Mouse (Mus musculus) midbrain, embryonic 16.5 days (tissue): ENCODE results near the gene Poc1b. TPM values are rescaled to one million over a fixed set of nuclear protein-coding genes. Genes with fewer than 3 reads are reported as not detected.
A peak's percentile ranks its signal among the peaks of the same experiment; 100 is the strongest.
"Not testable (repeated sequence)": the region's sequence is repeated elsewhere in the genome, so short reads cannot be mapped to it uniquely, and the experiment has no call there.

Experiments used
- ATAC-seq: fragments of 200-750 bp; cut with Nextera tagmentation; 2 replicates; pipeline ENCODE4 v1.8.0; 2017; ENCODE audit warnings: moderate TSS enrichment
- H3K27ac ChIP-seq: fragments of 300-500 bp; sonication (generic); 2 replicates; pipeline ENCODE4 v1.5.1; 2014; ENCODE audit warnings: mild to moderate bottlenecking, low read length, mixed read lengths
- H3K27me3 ChIP-seq: fragments of 300-500 bp; sonication (generic); 2 replicates; pipeline ENCODE4 v1.6.1; 2014; ENCODE audit warnings: low read depth, low read length, mixed read lengths; ENCODE audit not compliant: control insufficient read depth, insufficient read depth
- H3K36me3 ChIP-seq: fragments of 300-500 bp; sonication (generic); 2 replicates; pipeline ENCODE4 v1.6.1; 2014; ENCODE audit warnings: mild to moderate bottlenecking, low read length, moderate library complexity, mixed read lengths; ENCODE audit not compliant: control insufficient read depth, insufficient read depth
- H3K4me1 ChIP-seq: fragments of 300-500 bp; sonication (generic); 2 replicates; pipeline ENCODE4 v1.6.1; 2014; ENCODE audit warnings: mild to moderate bottlenecking, low read length, mixed read lengths; ENCODE audit not compliant: control insufficient read depth, insufficient read depth
- H3K4me2 ChIP-seq: fragments of 300-500 bp; sonication (generic); 2 replicates; pipeline ENCODE4 v1.6.1; 2014; ENCODE audit warnings: mild to moderate bottlenecking, low read length, mixed read lengths
- H3K4me3 ChIP-seq: fragments of 300-500 bp; sonication (generic); 2 replicates; pipeline ENCODE4 v1.5.1; 2014; ENCODE audit warnings: low read depth, mild to moderate bottlenecking, low read length, moderate library complexity, mixed read lengths
- H3K9ac ChIP-seq: fragments of 300-500 bp; sonication (generic); 2 replicates; pipeline ENCODE4 v1.6.1; 2014; ENCODE audit warnings: low read depth, low read length, mixed read lengths
- H3K9me3 ChIP-seq: fragments of 300-500 bp; sonication (generic); replicated peaks from 2 replicates; pipeline ENCODE4 v1.6.1; 2014; ENCODE audit warnings: mild to moderate bottlenecking, low read length, mixed read lengths; ENCODE audit not compliant: control insufficient read depth, poor library complexity, severe bottlenecking
- WGBS: fragments of 180-500 bp; shearing (Covaris S2); extraction: QIAGEN DNeasy Blood & Tissue Kit; methylation state at CpG from one replicate; pipeline ENCODE4 v1.1.7; 2014; 5-methylcytosine and 5-hydroxymethylcytosine counted together
- polyA plus RNA-seq: library from polyadenylated mRNA; unstranded; fragments of >200 nt; fragmentation: Nextera tagmentation; extraction: Ambion mirVana; gene quantifications from 2 replicates; pipeline ENCODE4 v1.2.1, GENCODE M21; 2015

Poc1b gene
- polyA plus RNA-seq, 1 experiment from 2014 or later, result 10.5 TPM

GRCm38 (mm10) chr10:99211503-99212265, 104.8 kb downstream of the Poc1b start:
- H3K27ac ChIP-seq, result no peak overlapping the region
- ATAC-seq, result no peak
- 93% methylated on average over 9 of the region's 9 CpGs for WGBS
- no peaks in the 10 kb centered on the region for H3K27me3 ChIP-seq
- no peaks in the 10 kb centered on the region for H3K36me3 ChIP-seq
- H3K9me3 ChIP-seq, result no peaks in the 10 kb centered on the region
- no peak overlapping the region for H3K4me3 ChIP-seq
- no peak overlapping the region for H3K4me2 ChIP-seq
- H3K4me1 ChIP-seq, result no peaks in the 10 kb centered on the region
- H3K9ac ChIP-seq, result no peak overlapping the region

- no peak overlapping the region for H3K4me3 ChIP-seq
- H3K9ac ChIP-seq, result no peak overlapping the region
- no peaks in the 10 kb centered on the region for H3K4me1 ChIP-seq
- H3K27ac ChIP-seq, result no peak overlapping the region
- H3K36me3 ChIP-seq, result no peaks in the 10 kb centered on the region
- 90% methylated on average over 15 of the region's 15 CpGs for WGBS
- no peak for ATAC-seq
- no peak overlapping the region for H3K4me2 ChIP-seq
- H3K27me3 ChIP-seq, result no peaks in the 10 kb centered on the region
- H3K9me3 ChIP-seq, result no peaks in the 10 kb centered on the region
Observed at GRCm38 (mm10) chr10:99214421-99215299, 107.8 kb downstream of the Poc1b start.

GRCm38 (mm10) chr10:99216570-99216969, 109.7 kb downstream of the Poc1b start:
- not testable (repeated sequence) for H3K27ac ChIP-seq, H3K4me1 ChIP-seq, H3K4me3 ChIP-seq, H3K4me2 ChIP-seq, H3K9ac ChIP-seq, ATAC-seq, H3K36me3 ChIP-seq, H3K9me3 ChIP-seq, H3K27me3 ChIP-seq
- WGBS, result 88% methylated on average over 15 of the region's 15 CpGs

GRCm38 (mm10) chr10:99221540-99221939, 114.7 kb downstream of the Poc1b start:
- ATAC-seq, result no peak
- no peak overlapping the region for H3K9ac ChIP-seq
- H3K9me3 ChIP-seq, result no peaks in the 10 kb centered on the region
- WGBS, result 92% methylated on average over 8 of the region's 8 CpGs
- no peaks in the 10 kb centered on the region for H3K4me1 ChIP-seq
- no peak overlapping the region for H3K27ac ChIP-seq
- H3K4me3 ChIP-seq, result no peak overlapping the region
- no peak overlapping the region for H3K4me2 ChIP-seq
- no peaks in the 10 kb centered on the region for H3K36me3 ChIP-seq
- no peaks in the 10 kb centered on the region for H3K27me3 ChIP-seq

- Histone ChIP-seq H3K4me3 (no peak overlapping the region), H3K27me3 (no peaks in the 10 kb centered on the region), H3K27ac (no peak overlapping the region), H3K4me1 (peaks cover 2% of the 10 kb centered on the region; the same call in 1 of the 2 replicates), H3K36me3 (no peaks in the 10 kb centered on the region), H3K9ac (no peak overlapping the region), H3K9me3 (no peaks in the 10 kb centered on the region), H3K4me2 (no peak overlapping the region)
- no peak for ATAC-seq
- WGBS, result 73% methylated on average over 5 of the region's 5 CpGs
Observed at GRCm38 (mm10) chr10:99222726-99223125, 115.9 kb downstream of the Poc1b start.

- H3K4me2 ChIP-seq, result no peak overlapping the region
- 82% methylated on average over 3 of the region's 3 CpGs for WGBS
- ATAC-seq, result no peak
- no peaks in the 10 kb centered on the region for H3K27me3 ChIP-seq
- no peaks in the 10 kb centered on the region for H3K36me3 ChIP-seq
- no peak overlapping the region for H3K9ac ChIP-seq
- H3K4me3 ChIP-seq, result no peak overlapping the region
- H3K27ac ChIP-seq, result no peak overlapping the region
- no peaks in the 10 kb centered on the region for H3K9me3 ChIP-seq
- H3K4me1 ChIP-seq, result peaks cover 14% of the 10 kb centered on the region
Observed at GRCm38 (mm10) chr10:99224218-99224617, 117.4 kb downstream of the Poc1b start.

GRCm38 (mm10) chr10:99226782-99227181, 119.9 kb downstream of the Poc1b start:
- no peak for ATAC-seq
- no peak overlapping the region for H3K27ac ChIP-seq
- H3K4me2 ChIP-seq, result no peak overlapping the region
- no peak overlapping the region for H3K4me3 ChIP-seq
- H3K9me3 ChIP-seq, result no peaks in the 10 kb centered on the region
- WGBS, result 96% methylated on average over 5 of the region's 5 CpGs
- no peak overlapping the region for H3K9ac ChIP-seq
- no peaks in the 10 kb centered on the region for H3K36me3 ChIP-seq
- H3K4me1 ChIP-seq, result peaks cover 14% of the 10 kb centered on the region
- no peaks in the 10 kb centered on the region for H3K27me3 ChIP-seq

- Histone ChIP-seq H3K9ac (no peak overlapping the region), H3K27me3 (no peaks in the 10 kb centered on the region), H3K4me3 (no peak overlapping the region), H3K9me3 (no peaks in the 10 kb centered on the region), H3K4me1 (peaks cover 14% of the 10 kb centered on the region), H3K27ac (0 out of 2 replicates have a peak overlapping the region, but pooled peaks have one; percentile 44), H3K36me3 (no peaks in the 10 kb centered on the region), H3K4me2 (peak overlapping the region; percentile 38)
- ATAC-seq, result no peak
- 27% methylated on average over 17 of the region's 17 CpGs for WGBS
Observed at GRCm38 (mm10) chr10:99227968-99228864, 121.4 kb downstream of the Poc1b start.
